Mouse (Mus musculus) 416B (cell line): ENCODE measurements around the gene Zyg11b.

Source experiments
- DNase-seq: peaks from one replicate; pipeline ENCODE4 v3.0.0; 2011; ENCODE audit warnings: low read depth

The Zyg11b gene

GRCm38 (mm10) chr4:108300670-108301373 lies at the start of gene Zyg11b:
Gene Zyg11b, minus strand, starts transcription at chr4:108301096.
- peak; percentile 97 for DNase-seq

GRCm38 (mm10) chr4:108349836-108350547 lies 49.1 kb upstream of the Zyg11b start:
- peak; percentile 92 for DNase-seq

- DNase-seq, result no peak
Observed at GRCm38 (mm10) chr4:108349064-108349463, 48.2 kb upstream of the Zyg11b start.

DNA sequence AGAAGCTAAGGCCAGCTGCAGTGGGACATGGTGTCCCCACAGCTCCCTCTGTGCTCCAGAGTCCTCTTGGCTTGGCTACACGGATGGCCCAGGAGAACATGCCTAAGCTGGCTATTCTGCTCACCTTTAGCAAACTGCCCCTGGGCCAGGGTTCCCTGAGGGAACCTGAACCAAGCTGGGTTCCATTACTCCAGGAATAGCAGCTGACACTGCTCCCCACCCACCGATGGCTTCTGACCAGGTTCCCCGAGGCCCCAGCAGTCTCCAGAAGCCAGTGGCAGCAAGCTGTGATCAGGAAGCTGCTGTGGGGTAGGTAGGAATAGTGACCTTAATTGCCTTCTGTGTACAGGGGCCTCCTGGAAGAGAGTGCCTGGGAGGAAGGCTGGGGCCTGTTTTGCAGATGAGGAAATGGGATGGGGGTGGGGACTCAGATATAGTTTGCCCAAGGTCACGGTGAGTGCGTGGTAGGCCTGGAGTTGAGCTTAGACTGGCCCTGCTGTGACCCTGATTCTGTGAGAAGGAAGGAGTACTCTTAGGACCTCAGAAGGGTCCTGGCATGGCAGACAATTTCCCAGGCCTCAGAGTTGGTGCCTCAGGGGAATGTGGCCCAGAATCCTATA lies 47.5 kb upstream of the Zyg11b start:
- peak; percentile 78 for DNase-seq

DNA sequence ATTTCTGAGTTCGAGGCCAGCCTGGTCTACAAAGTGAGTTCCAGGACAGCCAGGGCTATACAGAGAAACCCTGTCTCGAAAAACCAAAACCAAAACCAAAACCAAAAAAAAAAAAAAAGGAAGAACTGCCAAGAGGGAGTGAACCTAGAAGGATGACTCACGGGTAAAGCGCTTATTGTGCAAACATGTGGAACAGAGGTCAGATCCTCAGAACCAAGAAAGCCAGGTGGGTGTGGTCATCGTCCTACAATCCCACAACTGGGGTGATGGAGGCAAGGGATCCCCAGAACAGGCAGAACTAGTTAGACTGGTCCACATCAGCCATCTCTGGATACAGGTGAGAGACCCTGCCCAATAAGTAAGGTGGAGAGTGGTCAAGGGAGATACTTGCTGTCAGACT lies 46.2 kb upstream of the Zyg11b start:
- peak; percentile 92 for DNase-seq

DNA sequence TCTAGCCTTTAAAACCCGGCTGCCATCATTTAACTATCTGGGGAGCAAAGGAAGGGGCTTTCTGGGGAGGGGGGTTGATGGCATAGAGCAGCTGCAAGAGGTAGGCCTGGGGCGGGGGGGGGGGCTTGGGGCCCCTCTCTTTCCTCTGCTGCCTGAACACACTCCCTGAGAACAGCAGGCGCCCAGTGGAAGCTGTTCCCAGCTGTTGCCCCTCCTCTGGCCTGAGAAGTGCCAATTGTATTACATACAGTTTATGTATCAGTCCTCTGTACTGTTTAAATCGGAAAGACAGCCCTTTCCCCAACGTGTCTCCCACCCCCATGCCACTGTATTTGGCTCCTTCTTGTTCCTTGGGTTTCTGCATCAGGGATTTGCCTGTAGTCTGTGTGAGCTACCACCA lies 44.9 kb upstream of the Zyg11b start:
- no peak for DNase-seq

GRCm38 (mm10) chr4:108344631-108345083 lies 43.8 kb upstream of the Zyg11b start:
- no peak for DNase-seq

DNA sequence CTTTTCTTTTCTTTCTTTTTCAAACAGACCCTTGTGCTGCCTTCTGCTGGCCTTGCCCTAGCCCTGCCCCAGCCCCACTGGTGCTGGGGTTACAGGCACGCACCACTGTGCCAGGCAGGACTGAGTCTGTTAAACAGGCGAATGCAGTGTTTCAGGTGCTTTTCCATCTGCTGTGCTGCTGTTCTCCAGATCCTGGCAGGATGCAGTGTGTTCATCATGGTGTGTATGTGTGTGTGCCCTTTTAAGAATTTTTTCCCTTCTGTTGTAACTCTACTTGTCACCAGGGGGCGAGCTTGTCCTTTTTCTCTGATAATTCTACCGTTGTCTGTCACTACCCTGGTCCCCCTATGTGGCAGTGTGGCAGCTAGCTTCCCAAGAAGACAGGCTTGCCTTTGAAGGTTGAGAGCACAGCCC lies 38.4 kb upstream of the Zyg11b start:
- DNase-seq, result peak; percentile 80

DNA sequence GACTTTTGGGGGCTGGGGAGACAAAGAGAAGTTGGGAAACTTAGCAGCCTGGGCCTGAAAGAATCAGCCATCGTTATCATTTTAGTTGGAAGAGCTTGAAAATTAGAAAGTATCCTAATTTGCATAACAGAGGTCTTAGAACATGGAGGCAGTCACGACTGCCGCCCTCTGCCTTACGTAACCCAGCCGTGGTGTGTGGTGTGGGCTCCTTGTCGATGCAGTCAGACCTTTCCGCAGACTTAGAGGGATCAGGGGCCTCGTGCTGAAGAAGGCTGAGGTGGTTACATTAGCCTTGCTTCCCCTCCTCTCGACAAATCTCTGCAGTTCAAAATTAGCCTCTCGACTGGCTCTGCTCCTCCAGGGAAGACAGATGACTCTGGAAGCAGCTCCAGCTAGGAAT lies 37.9 kb upstream of the Zyg11b start:
- DNase-seq, result no peak

DNA sequence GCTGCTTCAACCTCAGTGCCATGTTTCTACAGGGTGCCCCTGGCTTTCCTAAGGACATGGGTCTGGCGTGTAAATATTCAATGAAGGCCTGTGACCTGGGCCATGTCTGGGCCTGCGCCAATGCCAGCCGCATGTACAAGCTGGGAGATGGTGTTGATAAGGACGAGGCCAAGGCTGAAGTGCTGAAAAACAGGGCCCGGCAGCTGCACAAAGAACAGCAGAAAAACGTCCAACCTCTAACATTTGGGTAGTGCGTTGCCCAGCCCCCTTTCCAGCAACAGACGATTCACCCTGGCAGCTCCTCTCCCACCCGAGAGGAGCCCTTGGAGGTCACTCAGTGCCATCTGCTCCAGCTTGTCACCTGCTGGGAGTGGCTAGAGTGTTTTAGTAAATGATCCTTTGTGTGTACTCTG lies 37.4 kb upstream of the Zyg11b start:
- DNase-seq, result no peak

- no peak for DNase-seq
Observed at GRCm38 (mm10) chr4:108337817-108338216, 36.9 kb upstream of the Zyg11b start.

- DNase-seq, result no peak
Observed at GRCm38 (mm10) chr4:108336765-108337164, 35.9 kb upstream of the Zyg11b start.

DNA sequence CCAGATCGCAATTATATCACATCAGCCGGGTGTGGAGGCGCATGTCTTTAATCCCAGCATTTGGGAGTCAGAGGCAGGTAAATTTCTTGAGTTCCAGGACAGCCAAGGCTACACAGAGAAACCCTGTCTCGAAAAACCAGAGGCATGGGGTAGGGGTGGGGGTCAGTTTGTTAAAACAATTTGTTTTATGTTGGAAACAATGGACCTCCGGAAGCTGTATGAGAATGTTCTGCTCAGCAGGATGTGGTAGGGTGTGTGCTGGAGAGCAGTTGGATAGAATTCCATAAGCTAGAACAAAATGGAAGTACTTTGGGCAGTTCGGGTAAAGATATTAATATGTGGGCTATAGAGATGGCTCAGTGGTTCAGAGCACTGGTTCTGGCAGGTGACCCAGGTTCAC lies 34.5 kb upstream of the Zyg11b start:
- no peak for DNase-seq

DNA sequence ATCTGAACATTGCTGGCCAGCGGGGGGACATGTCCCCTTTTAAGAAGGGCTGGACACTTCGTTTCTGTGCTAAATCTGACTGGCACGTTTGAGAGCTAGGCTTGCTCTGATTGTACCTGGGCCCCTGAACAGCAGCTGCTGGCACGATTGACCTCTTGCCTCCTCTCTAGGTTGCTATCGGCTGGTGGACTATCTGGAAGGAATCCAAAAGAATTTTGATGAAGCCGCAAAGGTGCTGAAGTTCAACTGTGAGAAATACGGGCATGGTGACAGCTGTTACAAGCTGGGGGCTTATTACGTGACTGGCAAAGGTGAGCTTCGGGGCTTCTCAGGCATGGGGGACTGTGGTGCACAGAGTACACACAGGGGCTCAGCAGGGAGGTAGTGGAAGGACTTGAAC lies 31.1 kb upstream of the Zyg11b start:
- DNase-seq, result no peak

DNA sequence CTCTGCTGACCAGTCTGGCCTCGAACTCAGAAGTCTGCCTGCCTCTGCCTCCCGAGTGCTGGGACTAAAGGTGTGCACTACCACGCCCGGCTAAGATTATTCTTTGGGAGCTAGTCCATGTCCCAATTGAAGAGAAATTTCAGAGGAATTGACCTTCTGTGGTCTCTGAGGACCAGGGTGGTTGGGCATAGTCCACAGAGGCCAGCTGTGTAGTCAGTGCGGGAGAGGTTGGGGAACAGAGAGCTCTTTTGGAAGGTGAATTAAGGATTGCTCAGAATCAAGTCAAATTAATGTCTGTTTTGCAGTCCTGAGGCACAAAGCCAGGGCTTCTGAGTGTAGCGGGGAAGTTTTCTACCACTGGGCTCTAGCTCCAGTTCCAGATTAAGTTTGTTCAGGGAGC lies 28.9 kb upstream of the Zyg11b start:
- DNase-seq, result no peak

DNA sequence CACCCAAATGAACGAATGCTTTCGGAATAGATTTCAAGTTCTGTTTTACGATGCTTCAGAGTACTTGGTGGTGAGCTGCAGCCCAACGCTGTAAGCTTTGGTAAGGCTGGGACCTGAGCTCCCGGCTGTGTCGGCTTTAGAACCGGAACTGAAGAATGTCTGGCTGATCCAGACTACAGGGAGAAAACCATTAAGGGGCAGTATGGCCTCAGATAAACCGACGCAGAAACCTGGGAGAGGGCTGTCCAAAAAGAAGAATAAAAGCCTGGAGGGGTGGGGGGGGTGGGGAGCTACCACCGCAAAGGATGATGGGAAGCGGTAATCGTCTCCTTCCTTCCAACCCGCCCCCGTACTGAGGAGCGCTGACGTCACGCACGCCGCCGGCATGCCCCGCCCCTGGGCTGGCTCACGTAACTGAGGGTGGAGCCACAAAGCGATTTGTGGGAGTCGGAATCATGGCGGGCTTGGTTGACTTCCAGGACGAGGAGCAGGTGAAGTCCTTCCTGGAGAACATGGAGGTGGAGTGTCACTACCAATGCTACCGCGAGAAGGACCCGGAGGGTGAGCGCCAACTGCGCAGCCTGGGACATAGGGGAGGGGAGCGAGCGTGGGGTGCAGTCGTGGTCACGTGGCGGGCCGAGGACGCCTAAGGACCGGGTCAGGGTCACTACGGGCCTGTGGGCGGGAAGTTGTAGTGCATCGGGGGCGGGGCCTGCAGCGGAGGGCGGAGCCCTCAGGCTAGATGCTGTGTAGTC lies 27.0 kb upstream of the Zyg11b start, which contains the start of gene Coa7:
Coa7 (plus strand) TSS at position 411 of the 755 bp plus-strand sequence.
- peak; percentile 99 for DNase-seq

GRCm38 (mm10) chr4:108327071-108327579 lies 26.2 kb upstream of the Zyg11b start:
- peak; percentile 91 for DNase-seq

- peak; percentile 38 for DNase-seq
Observed at GRCm38 (mm10) chr4:108323588-108323987, 22.7 kb upstream of the Zyg11b start.

- DNase-seq, result no peak
Observed at GRCm38 (mm10) chr4:108320627-108321380, 19.9 kb upstream of the Zyg11b start.

GRCm38 (mm10) chr4:108319747-108320146 lies 18.9 kb upstream of the Zyg11b start:
- DNase-seq, result peak; percentile 22
